Mouse (Mus musculus) left cerebral cortex, postnatal 4 days (tissue): Measurements from ENCODE around the gene Iqcf5. TPM values are rescaled to one million over a fixed set of nuclear protein-coding genes. Genes with fewer than 3 reads are reported as not detected.
A peak's percentile ranks its signal among the peaks of the same experiment; 100 is the strongest.
"Not testable (repeated sequence)": the region's sequence is repeated elsewhere in the genome, so short reads cannot be mapped to it uniquely, and the experiment has no call there.

ENCODE experiments used
- DNase-seq: peaks from one replicate; pipeline ENCODE4 v3.0.0-alpha.2; 2022
- intact Hi-C: fragments of 180-260 bp; cut with DNase I; formaldehyde crosslinking; loops from one replicate; pipeline ENCODE4 v1.15.1; 2025
- total RNA-seq, 2 experiments: library from RNA; stranded (reverse); gene quantifications; 2 replicates each; pipeline ENCODE4 v1.2.3; 2021

The Iqcf5 gene
- total RNA-seq, 2 experiments from 2014 or later, result 0.78 TPM; not detected in 1

- no peak for DNase-seq
Measured at GRCm38 (mm10) chr9:106480541-106480940, 33.8 kb upstream of the Iqcf5 start.

GRCm38 (mm10) chr9:106481075-106481474 is 33.3 kb upstream of the Iqcf5 start:
- intact Hi-C loops, result no loop called here
- DNase-seq, result no peak

More at GRCm38 (mm10) chr9:106480541-106480940, 33.8 kb upstream of the Iqcf5 start:
- intact Hi-C loops, result no loop called here

GRCm38 (mm10) chr9:106481676-106482075 is 32.7 kb upstream of the Iqcf5 start:
- DNase-seq, result no peak
- intact Hi-C loops, result no loop called here

GRCm38 (mm10) chr9:106482578-106483115 is 31.7 kb upstream of the Iqcf5 start:
- intact Hi-C loops, result no loop called here
- no peak for DNase-seq

GRCm38 (mm10) chr9:106483136-106483535 is 31.2 kb upstream of the Iqcf5 start:
- intact Hi-C loops, result no loop called here
- DNase-seq, result no peak

- intact Hi-C loops, result no loop called here
- no peak for DNase-seq
Measured at GRCm38 (mm10) chr9:106483606-106484005, 30.8 kb upstream of the Iqcf5 start.

- intact Hi-C loops, result no loop called here
- no peak for DNase-seq
Measured at GRCm38 (mm10) chr9:106485076-106485475, 29.3 kb upstream of the Iqcf5 start.

- DNase-seq, intact Hi-C loops: not testable (repeated sequence)
Measured at GRCm38 (mm10) chr9:106487602-106488001, 26.8 kb upstream of the Iqcf5 start.

- no peak for DNase-seq
- intact Hi-C loops, result no loop called here
Measured at GRCm38 (mm10) chr9:106499667-106500066, 14.7 kb upstream of the Iqcf5 start, which contains the start of gene Iqcf1. Gene Iqcf1, plus strand, starts transcription at chr9:106499967.

GRCm38 (mm10) chr9:106501846-106502245 is 12.5 kb upstream of the Iqcf5 start:
- no peak for DNase-seq
- intact Hi-C loops, result no loop called here

GRCm38 (mm10) chr9:106504246-106504645 is 10.1 kb upstream of the Iqcf5 start:
- no peak for DNase-seq
- intact Hi-C loops, result no loop called here

GRCm38 (mm10) chr9:106509356-106509755 is 5.0 kb upstream of the Iqcf5 start:
- intact Hi-C loops, result no loop called here
- no peak for DNase-seq

GRCm38 (mm10) chr9:106512729-106513450 is 1.5 kb upstream of the Iqcf5 start:
- intact Hi-C loops, result no loop called here
- DNase-seq, result no peak

GRCm38 (mm10) chr9:106513566-106513965 is 807 bp upstream of the Iqcf5 start:
- no peak for DNase-seq
- intact Hi-C loops, result no loop called here

- DNase-seq, result no peak
- intact Hi-C loops, result no loop called here
Measured at GRCm38 (mm10) chr9:106519433-106519832, 5.1 kb downstream of the Iqcf5 start.

GRCm38 (mm10) chr9:106519909-106520308 is 5.5 kb downstream of the Iqcf5 start:
- no peak for DNase-seq
- intact Hi-C loops, result no loop called here

GRCm38 (mm10) chr9:106531833-106532232 is 17.5 kb downstream of the Iqcf5 start:
- intact Hi-C loops, result loop anchor here (10.0 kb wide), 1 partner anchor 113 kb away; no protein-coding TSS in a partner anchor
- DNase-seq, result peak; percentile 9

GRCm38 (mm10) chr9:106534296-106534695 is 19.9 kb downstream of the Iqcf5 start:
- DNase-seq, result no peak
- intact Hi-C loops, result loop anchor here (10.0 kb wide), 1 partner anchor 111 kb away; no protein-coding TSS in a partner anchor

- intact Hi-C loops, result loop anchor here (10.0 kb wide), 1 partner anchor 110 kb away; no protein-coding TSS in a partner anchor
- DNase-seq, result no peak
Measured at GRCm38 (mm10) chr9:106534975-106535374, 20.6 kb downstream of the Iqcf5 start.

GRCm38 (mm10) chr9:106561531-106561930 is 47.2 kb downstream of the Iqcf5 start, which contains the start of gene Iqcf3:
Gene Iqcf3, minus strand, starts transcription at chr9:106561631.
- intact Hi-C loops, result no loop called here
- no peak for DNase-seq

GRCm38 (mm10) chr9:106562291-106562690 is 47.9 kb downstream of the Iqcf5 start:
- no peak for DNase-seq
- intact Hi-C loops, result no loop called here

GRCm38 (mm10) chr9:106564025-106564424 is 49.7 kb downstream of the Iqcf5 start:
- DNase-seq, result no peak
- intact Hi-C loops, result no loop called here
